Mouse (Mus musculus) testis, adult 2 months (tissue): ENCODE data around the gene Agfg1. TPM values are rescaled to one million over a fixed set of nuclear protein-coding genes. Genes with fewer than 3 reads are reported as not detected.

Experiments used
- H3K27ac ChIP-seq: fragments of 200-500 bp; 2 replicates; pipeline ENCODE4 v1.5.1; 2012; ENCODE audit warnings: low read depth, low read length; ENCODE audit not compliant: control insufficient read depth, insufficient read depth
- H3K27me3 ChIP-seq: fragments of 200-500 bp; 2 replicates; pipeline ENCODE4 v1.6.1; 2012; ENCODE audit warnings: mild to moderate bottlenecking, low read length, moderate library complexity; ENCODE audit not compliant: control insufficient read depth, insufficient read depth
- H3K36me3 ChIP-seq: fragments of 200-500 bp; 2 replicates; pipeline ENCODE4 v1.6.1; 2012; ENCODE audit warnings: mild to moderate bottlenecking, low read length; ENCODE audit not compliant: control insufficient read depth, insufficient read depth
- H3K4me1 ChIP-seq: fragments of 200-500 bp; 2 replicates; pipeline ENCODE4 v1.6.1; 2012; ENCODE audit warnings: low read length; ENCODE audit not compliant: control insufficient read depth, insufficient read depth
- H3K4me3 ChIP-seq: fragments of 200-500 bp; 2 replicates; pipeline ENCODE4 v1.5.1; 2012; ENCODE audit warnings: low read depth, mild to moderate bottlenecking, low read length, moderate library complexity, mixed read lengths; ENCODE audit not compliant: control insufficient read depth
- CTCF ChIP-seq: fragments of 200-500 bp; IDR thresholded peaks from 2 replicates; pipeline ENCODE4 v1.5.1; 2012; ENCODE audit warnings: low read depth, mild to moderate bottlenecking, inconsistent platforms, low read length, moderate library complexity; ENCODE audit not compliant: control insufficient read depth, insufficient read depth, insufficient replicate concordance
- POLR2A ChIP-seq: fragments of 200-500 bp; IDR thresholded peaks from 2 replicates; pipeline ENCODE4 v1.6.1; 2012; ENCODE audit warnings: low read depth, mild to moderate bottlenecking, inconsistent platforms, low read length, moderate library complexity; ENCODE audit not compliant: control insufficient read depth
- polyA plus RNA-seq: library from polyadenylated mRNA; depleted of rRNA; stranded (reverse); fragments of >200 nt; gene quantifications from 2 replicates; pipeline ENCODE4 v1.2.3, GENCODE M21; 2012

The Agfg1 gene
- polyA plus RNA-seq, 1 experiment = 150 TPM

GRCm38 (mm10) chr1:82821846-82822245 is 17.4 kb upstream of the Agfg1 start:
- Histone ChIP-seq H3K36me3 (no peaks in the 10 kb centered on the region), H3K27me3 (no peaks in the 10 kb centered on the region), H3K27ac (no peak overlapping the region), H3K4me1 (peaks cover 2% of the 10 kb centered on the region; the same call in 1 of the 2 replicates), H3K4me3 (no peak overlapping the region)
- TF ChIP-seq CTCF (no peak), POLR2A (no peak)

- no peaks in the 10 kb centered on the region for H3K27me3 ChIP-seq
- TF ChIP-seq CTCF = no peak
- TF ChIP-seq POLR2A = no peak
Measured at GRCm38 (mm10) chr1:82824147-82824546, 15.1 kb upstream of the Agfg1 start.

GRCm38 (mm10) chr1:82825256-82825655 is 14.0 kb upstream of the Agfg1 start:
- no peaks in the 10 kb centered on the region for H3K27me3 ChIP-seq
- H3K4me3 ChIP-seq = no peak overlapping the region
- no peaks in the 10 kb centered on the region for H3K36me3 ChIP-seq
- no peak overlapping the region for H3K27ac ChIP-seq
- TF ChIP-seq POLR2A (no peak), CTCF (no peak)
- H3K4me1 ChIP-seq = no peaks in the 10 kb centered on the region

More at GRCm38 (mm10) chr1:82824147-82824546, 15.1 kb upstream of the Agfg1 start:
- no peak overlapping the region for H3K27ac ChIP-seq
- H3K4me1 ChIP-seq = peaks cover 2% of the 10 kb centered on the region; the same call in 1 of the 2 replicates
- H3K4me3 ChIP-seq = no peak overlapping the region
- no peaks in the 10 kb centered on the region for H3K36me3 ChIP-seq

GRCm38 (mm10) chr1:82825783-82826182 is 13.5 kb upstream of the Agfg1 start:
- H3K27me3 ChIP-seq = no peaks in the 10 kb centered on the region
- H3K4me1 ChIP-seq = no peaks in the 10 kb centered on the region
- no peak for TF ChIP-seq POLR2A
- TF ChIP-seq CTCF = no peak
- no peaks in the 10 kb centered on the region for H3K36me3 ChIP-seq
- no peak overlapping the region for H3K27ac ChIP-seq
- H3K4me3 ChIP-seq = no peak overlapping the region

GRCm38 (mm10) chr1:82826911-82827310 is 12.4 kb upstream of the Agfg1 start:
- Histone ChIP-seq H3K27me3 (no peaks in the 10 kb centered on the region), H3K4me3 (no peak overlapping the region), H3K27ac (no peak overlapping the region), H3K4me1 (no peaks in the 10 kb centered on the region), H3K36me3 (no peaks in the 10 kb centered on the region)
- TF ChIP-seq CTCF = no peak
- TF ChIP-seq POLR2A = no peak

- Histone ChIP-seq H3K4me3 (no peak overlapping the region), H3K27me3 (no peaks in the 10 kb centered on the region), H3K4me1 (no peaks in the 10 kb centered on the region), H3K36me3 (no peaks in the 10 kb centered on the region), H3K27ac (no peak overlapping the region)
- TF ChIP-seq POLR2A (no peak), CTCF (no peak)
Measured at GRCm38 (mm10) chr1:82830771-82831170, 8.5 kb upstream of the Agfg1 start.

- Histone ChIP-seq H3K36me3 (no peaks in the 10 kb centered on the region), H3K4me1 (no peaks in the 10 kb centered on the region), H3K27ac (no peak overlapping the region), H3K27me3 (no peaks in the 10 kb centered on the region), H3K4me3 (no peak overlapping the region)
- no peak for TF ChIP-seq CTCF
- no peak for TF ChIP-seq POLR2A
Measured at GRCm38 (mm10) chr1:82831547-82832240, 7.6 kb upstream of the Agfg1 start.

GRCm38 (mm10) chr1:82832495-82833021 is 6.7 kb upstream of the Agfg1 start:
- Histone ChIP-seq H3K36me3 (no peaks in the 10 kb centered on the region), H3K4me1 (no peaks in the 10 kb centered on the region), H3K27ac (no peak overlapping the region), H3K27me3 (no peaks in the 10 kb centered on the region), H3K4me3 (no peak overlapping the region)
- TF ChIP-seq POLR2A = no peak
- TF ChIP-seq CTCF = no peak
